Mouse (Mus musculus): ENCODE results near the gene Rab8b.
"Not testable (repeated sequence)": the region's sequence is repeated elsewhere in the genome, so short reads cannot be mapped to it uniquely, and the experiment has no call there.

The Rab8b gene

GRCm38 (mm10) chr9:66887960-66888610, 31.4 kb downstream of the Rab8b start:
- DNase-seq (ENCODE audit: extremely low spot score, low read depth, low spot score): no peak

DNA sequence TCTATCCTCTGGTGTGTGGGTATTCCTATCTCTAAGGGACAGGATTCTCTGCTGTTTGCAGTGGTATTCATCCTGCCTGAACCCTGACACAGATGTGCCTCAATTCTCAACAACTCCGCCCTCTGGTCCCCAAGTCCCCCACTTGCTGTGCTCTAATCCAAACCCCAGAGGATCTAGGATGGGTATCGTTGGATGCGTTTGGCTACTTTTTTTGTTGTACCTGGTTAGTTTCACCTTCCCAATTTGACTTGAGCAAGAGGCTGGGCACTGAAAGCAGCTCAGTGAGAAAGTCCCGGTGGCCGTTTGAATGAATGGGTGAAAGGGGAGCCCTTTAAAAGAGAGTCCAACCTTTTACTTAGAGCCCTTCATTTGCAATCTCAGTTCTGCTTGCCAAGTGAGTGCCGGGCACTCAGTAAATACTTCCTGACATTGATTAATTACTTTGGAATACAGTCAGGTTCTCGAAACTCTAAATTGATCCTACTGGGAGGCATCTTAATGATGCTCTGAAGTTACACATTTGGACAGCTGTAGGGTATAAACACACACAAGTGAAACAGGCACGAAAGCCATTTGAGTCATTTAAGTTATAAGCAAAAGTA, 32.1 kb downstream of the Rab8b start:
- DNase-seq (ENCODE audit: extremely low spot score, low read depth, low spot score): no peak

DNA sequence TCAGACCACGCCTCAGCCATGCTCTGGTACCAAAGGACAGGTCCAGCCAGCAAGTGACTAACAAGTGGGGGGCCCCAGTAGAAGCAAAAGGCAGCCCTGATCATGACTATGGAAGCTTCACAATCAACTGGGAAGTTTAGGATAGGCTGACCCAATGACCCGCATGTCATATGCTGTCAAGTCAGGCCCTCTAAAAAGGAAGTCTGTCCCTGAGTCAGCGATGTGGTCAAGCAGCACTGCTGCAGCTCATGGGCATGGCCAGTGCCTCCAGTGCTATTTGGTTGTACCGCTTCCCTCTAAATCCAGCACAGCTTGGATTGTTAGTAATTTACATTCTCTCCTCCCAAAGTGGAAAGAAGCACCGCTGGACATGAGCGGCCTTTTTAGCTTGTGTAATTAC, 32.7 kb downstream of the Rab8b start:
- DNase-seq (ENCODE audit: extremely low spot score, low read depth, low spot score): no peak

- no peak for DNase-seq (ENCODE audit: extremely low spot score, low read depth, low spot score)
Observed at GRCm38 (mm10) chr9:66886366-66886765, 33.1 kb downstream of the Rab8b start.

DNA sequence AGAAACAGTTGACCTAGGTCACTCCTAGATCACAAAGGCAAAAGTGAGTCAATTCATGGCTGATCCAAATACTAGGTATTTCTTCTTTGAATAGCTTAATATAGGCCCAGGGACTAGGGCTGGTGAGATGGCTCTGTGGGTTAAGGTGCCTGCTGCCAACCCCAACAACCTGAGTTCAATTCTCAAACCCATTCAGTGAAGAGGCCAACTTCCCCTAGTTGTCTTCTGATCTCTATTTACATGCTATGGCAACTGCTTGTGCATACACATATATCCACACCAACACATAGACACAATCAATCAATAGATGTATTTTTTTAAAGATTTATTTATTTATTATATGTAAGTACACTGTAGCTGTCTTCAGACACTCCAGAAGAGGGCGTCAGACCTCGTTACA, 34.9 kb downstream of the Rab8b start:
- no peak for DNase-seq (ENCODE audit: extremely low spot score, low read depth, low spot score)

DNA sequence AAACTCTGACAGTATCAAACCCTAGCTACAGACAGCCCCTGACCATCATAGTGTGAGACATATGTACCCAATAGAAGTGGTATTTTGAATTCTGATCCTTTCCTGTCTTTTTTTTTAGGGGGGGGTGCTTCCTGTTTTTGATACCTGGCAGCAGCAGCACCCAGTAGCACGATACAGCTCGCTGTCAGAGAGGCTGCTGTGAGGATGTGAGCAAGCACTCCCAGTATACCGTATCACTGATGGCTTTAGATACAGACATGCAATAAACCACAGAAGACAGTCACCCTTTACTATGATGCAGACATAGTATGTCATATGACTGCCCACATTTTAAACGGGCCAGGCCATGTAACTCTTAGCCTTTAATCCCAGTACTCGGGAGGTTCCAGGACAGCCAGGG, 36.0 kb downstream of the Rab8b start:
- no peak for DNase-seq (ENCODE audit: extremely low spot score, low read depth, low spot score)

DNA sequence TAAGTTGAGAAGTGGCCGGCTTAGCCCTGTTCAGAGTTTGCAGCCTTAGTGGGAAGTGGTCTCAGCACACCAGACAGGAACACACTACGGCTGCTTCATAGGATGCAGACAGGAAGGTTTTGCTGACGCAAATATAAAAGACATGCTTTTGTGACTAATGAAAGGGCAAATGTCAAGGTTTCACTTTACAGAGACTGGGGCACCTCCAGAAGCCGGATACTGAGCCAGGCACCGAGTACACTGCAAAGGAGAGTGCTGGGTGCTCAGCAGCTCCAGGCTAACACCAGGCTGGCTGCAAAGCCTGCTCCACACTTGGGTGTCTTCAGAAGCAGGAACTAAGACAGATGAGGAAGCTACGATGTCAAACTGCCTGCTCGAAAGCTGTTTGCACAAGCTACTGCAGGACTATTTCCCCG, 37.1 kb downstream of the Rab8b start:
- DNase-seq (ENCODE audit: extremely low spot score, low read depth, low spot score): no peak

GRCm38 (mm10) chr9:66881858-66882257, 37.6 kb downstream of the Rab8b start:
- no peak for DNase-seq (ENCODE audit: extremely low spot score, low read depth, low spot score)

DNA sequence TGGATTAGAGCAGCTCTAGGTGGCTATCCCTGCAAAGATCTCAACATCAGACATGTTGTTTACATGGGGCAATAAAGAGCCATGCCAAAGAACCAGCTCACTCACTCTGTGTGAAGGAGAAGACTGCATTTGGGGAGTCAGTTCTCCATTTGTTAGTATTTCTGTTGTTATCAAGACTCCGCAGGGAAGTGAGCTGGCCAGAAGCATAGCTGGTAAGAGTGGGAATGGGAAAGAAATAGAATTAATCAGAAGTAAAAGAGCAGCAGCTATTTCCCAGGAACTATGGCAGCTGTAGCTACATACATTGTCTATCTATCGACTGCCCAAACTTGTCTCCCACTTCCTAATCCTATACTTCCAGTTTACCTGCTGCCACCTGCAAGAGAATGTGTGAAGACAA, 38.7 kb downstream of the Rab8b start:
- DNase-seq (ENCODE audit: extremely low spot score, low read depth, low spot score): no peak

- DNase-seq (ENCODE audit: extremely low spot score, low read depth, low spot score): no peak
Observed at GRCm38 (mm10) chr9:66879486-66879885, 40.0 kb downstream of the Rab8b start.

GRCm38 (mm10) chr9:66878899-66879298, 40.6 kb downstream of the Rab8b start:
- DNase-seq (ENCODE audit: extremely low spot score, low read depth, low spot score): no peak

DNA sequence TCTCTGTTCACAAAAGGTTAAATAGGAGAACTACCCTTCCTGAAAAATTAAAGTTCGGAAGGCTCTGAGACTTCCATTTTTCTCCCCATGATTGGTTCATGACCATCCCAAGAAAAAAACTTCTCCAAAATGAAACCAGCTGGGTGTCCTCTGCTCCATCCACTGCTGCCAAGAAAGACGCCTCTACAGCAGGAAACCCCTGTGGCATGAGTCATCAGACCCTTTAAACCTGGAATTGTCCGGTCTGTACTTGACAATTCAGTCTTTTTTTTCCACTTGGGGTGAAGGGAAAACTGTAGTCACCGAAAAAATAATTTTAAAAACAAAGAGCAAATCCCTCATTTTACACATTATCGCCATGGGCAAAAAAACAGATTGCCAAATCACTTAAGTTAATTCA, 42.9 kb downstream of the Rab8b start:
- DNase-seq (ENCODE audit: extremely low spot score, low read depth, low spot score): no peak

DNA sequence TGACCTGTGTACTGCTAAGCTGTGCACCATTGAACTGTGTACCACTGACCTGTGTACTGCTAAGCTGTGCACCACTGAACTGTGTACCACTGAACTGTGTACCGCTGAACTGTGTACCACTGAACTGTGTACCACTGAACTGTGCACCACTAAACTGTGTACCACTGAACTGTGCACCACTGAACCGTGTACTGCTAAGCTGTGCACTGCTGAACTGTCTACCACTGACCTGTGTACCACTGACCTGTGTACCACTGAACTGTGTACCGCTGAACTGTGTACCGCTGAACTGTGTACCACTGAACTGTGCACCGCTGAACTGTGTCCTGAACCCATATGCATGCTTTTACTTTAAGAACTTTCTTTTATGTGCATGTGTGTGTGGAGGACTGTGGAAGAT, 45.2 kb downstream of the Rab8b start:
- DNase-seq (ENCODE audit: extremely low spot score, low read depth, low spot score): no peak

DNA sequence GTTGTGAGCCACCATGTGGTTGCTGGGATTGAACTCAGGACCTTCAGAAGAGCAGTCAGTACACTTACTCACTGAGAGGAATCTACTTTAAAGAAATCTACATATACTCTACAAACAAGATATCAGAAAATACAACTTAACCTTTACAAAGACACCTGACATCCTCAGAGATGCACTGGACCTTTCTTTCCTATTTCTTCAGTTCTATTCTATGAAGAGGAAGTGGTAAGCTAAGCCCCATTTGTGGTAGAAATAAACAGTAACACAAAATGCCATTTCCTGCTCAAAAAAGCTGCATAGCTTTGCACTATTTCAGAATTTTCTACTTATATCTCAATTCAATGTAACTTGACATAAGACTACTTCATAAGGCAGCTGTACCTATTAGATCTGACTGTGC, 46.0 kb downstream of the Rab8b start:
- DNase-seq (ENCODE audit: extremely low spot score, low read depth, low spot score): no peak

GRCm38 (mm10) chr9:66873009-66873408, 46.5 kb downstream of the Rab8b start:
- DNase-seq (ENCODE audit: extremely low spot score, low read depth, low spot score): not testable (repeated sequence)

DNA sequence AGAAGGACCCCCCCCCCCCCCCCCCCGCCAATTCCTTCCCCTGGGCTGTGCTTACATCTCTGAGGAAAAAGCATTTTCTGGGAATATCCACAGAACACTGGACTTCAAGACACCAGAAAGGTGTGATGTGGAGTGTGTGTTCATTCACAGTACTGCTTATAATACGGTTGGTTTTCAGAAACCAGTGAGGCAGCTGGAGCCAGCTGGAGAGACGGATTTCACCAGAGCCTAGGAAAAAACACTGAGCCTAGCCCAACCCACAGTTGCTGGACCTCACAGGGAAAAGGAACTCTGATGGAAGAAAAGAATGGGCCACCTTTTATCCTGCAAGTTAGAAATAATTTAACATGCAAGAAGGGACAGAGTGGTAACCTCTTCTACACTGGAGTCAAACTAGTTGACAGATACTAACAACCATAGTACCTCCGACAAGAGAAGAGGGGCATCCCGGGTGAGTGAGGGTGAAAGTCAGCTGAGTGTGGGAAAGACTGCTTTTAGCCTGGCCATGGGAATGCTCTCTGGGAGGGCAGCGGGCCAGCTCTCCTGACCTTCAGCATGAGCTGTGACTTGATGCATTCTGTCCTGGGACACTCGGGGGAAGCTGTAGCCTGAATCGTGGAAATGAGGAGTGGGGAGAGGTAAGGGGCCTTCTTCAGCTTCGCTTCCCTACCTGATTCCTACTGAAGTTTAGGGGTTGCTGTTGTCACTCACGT, 47.3 kb downstream of the Rab8b start:
- no peak for DNase-seq (ENCODE audit: extremely low spot score, low read depth, low spot score)

DNA sequence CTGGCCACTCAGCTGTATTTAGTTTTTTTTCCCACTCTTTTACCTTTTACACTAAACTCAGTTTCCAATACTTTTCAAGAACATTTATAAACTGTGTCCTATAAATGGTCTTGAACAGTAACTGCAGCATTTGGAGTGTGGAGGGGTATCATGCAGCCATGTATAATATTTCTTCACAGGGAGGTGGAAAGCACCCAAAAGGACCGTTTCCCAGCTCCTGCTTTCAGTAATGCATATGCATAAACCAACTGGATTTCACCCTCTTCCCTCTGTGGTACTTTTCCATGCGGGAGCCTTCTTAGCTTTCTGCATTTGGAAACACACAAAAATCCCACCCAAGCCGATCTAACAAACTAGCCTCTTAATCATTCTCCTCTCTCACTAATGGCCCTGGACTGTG, 54.8 kb downstream of the Rab8b start:
- DNase-seq (ENCODE audit: extremely low spot score, low read depth, low spot score): no peak

DNA sequence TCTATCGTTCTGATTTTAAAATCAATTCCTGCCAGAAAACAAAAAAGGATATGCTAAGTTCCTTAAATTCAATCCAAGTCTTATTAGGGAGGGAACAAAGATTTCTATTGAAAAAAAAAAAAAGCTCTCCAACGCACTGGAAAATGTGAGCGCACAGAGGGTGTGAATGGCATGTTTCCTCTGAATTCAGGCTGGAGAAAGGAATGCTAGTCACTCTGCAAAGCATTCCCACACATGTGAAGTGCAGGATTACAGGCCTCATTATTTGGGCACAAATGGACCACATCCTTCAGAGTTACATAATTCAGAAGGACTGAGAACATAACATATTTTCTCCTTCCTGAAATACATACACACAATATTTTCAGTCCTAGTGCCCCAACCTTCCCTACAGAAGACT, 56.0 kb downstream of the Rab8b start:
- DNase-seq (ENCODE audit: extremely low spot score, low read depth, low spot score): no peak

DNA sequence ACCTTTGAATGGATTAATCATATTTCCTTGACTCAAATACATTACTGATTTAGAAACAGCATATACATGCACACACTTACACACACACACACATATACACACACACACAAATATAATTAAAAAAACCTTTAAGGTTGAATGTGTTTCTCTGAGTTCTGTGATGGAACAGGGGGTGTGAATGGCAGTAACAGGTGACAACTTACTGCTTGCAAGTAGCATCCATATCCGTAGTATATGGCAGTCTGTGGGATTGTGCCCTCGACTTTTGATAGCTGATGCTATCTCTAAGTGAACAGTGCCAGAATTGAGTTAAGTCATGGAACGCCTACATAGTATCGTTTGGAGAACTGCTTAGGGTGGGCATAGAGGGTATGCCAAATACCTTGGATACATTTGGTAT, 57.3 kb downstream of the Rab8b start:
- DNase-seq (ENCODE audit: extremely low spot score, low read depth, low spot score): no peak

DNA sequence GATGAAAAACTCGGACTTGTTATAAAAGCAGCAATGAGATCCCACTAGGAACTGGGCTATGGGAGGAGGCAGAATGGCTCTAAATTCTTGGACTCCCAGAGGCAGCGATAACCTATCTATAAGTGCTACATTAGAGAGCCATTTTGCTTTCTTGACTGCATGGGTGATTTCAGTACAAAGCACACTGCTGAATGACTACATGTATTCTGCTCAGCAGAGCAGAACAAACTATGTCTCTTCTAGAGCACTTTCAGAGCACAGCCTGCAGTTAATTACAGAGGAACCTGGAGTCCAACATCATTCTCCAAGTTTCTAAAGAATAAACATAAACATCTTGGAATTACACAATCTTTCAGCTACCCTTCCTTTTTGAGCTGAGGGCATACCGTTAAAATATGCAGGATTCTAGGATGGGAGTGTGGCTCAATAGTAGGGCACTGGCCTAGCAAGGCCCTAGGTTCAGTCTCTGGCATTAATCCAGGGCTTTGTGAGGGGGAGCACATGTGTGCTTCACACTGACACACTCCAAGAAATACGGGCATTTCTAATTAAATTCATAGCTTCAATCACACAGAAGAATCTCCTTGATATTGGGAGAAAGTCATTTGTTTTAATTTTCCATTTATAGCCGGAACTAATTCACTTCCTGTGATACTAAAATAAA, 58.3 kb downstream of the Rab8b start:
- no peak for DNase-seq (ENCODE audit: extremely low spot score, low read depth, low spot score)

DNA sequence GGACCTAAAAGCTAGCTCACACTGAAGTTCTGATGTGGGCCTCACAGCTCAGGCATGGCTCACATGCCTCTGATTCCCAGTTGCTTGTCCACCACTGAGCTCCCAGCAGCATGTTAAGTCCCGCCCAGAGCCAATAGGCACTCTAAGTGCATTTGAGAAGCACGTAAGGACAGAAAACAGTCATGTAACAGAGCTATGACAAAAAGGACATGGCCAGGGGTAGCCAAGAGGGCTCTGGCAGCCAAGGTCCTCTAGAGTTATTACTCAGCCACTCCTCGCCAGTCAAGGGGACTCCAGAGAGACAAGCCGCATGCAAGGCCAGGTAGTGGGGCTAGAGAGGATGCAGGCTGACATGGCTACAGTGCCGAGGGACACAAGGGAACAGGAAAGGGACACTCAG, 60.0 kb downstream of the Rab8b start:
- DNase-seq (ENCODE audit: extremely low spot score, low read depth, low spot score): no peak

GRCm38 (mm10) chr9:66855865-66856264, 63.6 kb downstream of the Rab8b start:
- DNase-seq (ENCODE audit: extremely low spot score, low read depth, low spot score): no peak

All from hindlimb bud, embryonic 11.5 days (tissue).